Mouse (Mus musculus) kidney, adult 8-10 months (tissue): ENCODE measurements around the gene Dnajc4.
A peak's percentile ranks its signal among the peaks of the same experiment; 100 is the strongest.

Source experiments
- DNase-seq, 2 experiments: peaks; one replicate each; pipeline ENCODE4 v3.0.0; 2022

Dnajc4 gene

DNA sequence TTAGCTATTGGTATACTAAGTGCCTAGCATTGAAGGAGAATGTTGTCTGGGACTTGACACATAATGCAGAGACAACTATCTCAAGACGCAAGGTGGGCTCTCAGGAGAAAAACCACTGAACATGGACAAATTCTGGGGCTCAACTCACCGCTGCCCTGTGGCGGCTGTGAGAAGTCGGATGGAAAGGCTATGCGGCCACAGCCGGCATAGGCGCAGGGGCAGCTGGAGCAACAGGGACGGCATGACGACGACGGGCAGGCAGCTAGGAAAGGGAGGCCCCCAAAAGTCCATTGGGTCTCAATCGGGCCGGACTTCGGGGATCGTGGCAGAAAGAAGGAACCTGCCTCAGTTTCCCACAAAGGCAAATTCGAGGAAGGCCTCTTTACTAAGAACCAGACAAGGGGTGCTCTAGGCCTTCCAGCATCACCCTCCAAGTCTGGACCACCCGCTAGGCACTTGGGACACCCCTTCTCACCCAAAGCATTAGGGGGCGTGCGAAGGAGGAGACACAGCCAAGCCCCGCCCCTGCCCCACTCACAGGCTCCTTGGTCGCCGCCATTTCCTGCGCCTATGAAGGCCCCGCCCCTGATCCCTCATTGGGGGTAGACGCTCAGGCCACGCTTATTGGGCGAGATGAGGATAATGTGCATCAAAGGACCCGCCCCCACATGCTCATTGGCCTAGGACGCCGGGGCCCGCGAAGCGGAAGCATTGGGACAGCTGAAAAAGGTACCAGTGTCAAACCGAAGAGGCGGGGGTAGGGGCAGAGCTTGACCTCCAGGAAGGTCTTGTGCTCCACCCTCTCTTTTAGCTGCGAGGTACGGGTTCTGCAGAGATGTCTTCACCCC is at the start of gene Dnajc4:
TSS of gene Dnajc4 (minus strand) at position 562 of the 848 bp plus-strand sequence.
- peak; percentile 97 to 98 for DNase-seq

DNA sequence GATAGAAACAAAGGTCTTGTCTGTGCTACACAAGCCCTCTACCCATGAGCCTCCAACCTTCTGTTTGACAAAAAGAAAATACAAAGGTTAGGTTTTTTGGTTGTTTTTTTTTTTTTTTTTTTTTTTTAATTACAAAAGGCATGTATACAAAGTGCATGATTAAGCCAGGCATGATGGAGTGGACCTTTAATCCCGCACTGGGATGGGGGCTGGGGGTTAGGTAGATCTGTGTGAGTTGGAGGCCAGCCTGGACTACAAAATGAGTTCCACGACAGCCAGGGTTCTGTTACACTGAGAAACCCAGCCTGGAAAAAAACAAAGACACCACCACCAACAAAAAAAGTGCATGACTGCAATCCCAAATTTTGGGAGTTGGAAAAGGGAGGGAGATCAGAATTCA is 48.8 kb upstream of the Dnajc4 start:
- DNase-seq = no peak

DNA sequence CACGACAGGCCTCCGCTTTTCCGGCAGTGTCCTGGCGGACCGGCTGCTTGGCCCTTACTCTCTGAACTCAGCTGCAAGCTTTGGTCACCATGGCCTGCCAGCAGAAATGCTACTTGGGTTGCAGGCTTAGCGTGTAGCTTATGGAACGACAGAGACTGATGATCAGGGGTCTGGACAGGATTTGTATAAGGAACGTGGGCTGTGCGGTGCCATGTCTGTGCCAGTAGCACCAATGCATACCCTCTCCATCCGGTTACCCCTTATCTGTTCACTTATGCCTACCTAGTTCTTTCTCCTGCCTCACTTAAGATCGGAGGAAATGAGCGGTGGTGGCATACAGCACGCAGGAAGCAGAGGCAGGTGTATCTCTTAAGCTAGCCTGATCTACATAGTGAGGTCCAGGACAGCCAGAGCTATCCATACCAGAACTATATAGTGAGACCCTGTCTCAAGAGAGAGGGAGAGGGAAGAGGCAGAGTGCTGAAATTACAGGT is 48.3 kb upstream of the Dnajc4 start:
- no peak for DNase-seq

DNA sequence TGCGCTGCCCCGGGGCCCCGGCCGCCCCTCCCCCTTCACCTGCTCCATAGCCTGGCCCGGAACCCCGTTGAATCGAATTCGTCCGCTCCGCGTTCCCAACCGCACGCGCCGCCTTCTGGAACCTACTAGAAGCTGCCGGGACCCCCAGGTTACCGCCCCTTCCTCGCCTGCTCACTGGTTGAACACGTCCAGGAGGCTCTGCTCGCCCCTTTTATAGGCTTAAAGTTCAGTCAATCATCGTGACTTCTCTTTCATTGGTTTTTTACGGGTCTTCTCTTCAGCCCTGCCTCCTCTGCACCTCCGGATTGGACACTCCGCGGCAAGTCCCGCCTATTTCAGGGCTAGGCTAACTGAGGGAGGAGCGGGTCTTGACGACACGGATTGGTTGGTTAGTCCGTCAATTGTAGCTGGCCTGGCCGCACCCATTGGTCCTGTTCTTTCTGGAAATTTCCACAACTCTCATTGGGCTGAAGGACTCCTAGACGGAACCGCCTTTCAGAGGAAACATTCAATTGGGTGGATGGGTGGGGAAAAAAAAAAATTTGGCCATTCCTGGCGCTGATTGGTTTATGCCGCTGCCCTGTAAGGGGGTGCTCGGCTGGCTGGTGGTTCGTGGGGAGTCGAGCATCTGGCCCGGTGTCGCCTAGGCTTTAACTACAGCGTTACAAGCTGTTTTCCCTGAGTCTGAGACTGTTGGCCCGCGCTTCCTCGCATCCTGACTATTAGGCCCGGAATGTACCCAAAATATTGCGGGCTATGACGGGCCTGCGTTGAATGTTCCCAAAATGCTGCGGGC is 47.7 kb upstream of the Dnajc4 start, which contains the start of gene Stip1:
TSS of gene Stip1 (minus strand) at position 127 of the 796 bp plus-strand sequence.
- peak; percentile 99 to 100 for DNase-seq

DNA sequence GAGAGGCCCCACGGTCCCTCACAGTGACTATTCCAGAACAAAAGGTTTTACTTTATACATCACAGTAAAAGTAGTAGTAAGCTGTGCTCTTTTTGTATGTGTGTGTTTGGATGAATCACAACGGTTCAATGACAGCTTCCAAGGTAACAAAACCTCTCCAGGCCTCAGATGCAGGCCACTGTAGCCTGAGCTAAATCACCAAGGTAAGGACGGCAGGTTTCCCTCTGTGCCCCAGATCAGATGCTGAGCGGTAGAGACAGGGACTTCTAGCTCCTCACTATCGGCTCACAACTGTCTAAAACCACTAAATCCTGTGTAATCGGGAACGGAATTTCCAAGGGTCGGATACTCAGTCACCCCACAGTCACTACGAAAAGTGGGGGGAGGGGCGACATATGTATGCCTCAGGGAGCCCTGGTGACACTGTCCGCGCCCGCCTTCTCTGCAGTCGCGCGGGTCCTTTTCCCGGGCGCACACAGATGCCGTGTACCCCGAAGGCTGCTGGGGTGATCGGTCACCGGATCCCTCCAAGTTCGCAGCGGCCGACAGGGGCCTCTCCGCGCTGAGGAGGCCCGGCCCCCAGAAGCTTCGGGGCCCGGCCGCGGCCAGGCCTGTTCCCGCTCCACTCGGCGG is 46.8 kb upstream of the Dnajc4 start:
- peak; percentile 43 to 49 for DNase-seq

DNA sequence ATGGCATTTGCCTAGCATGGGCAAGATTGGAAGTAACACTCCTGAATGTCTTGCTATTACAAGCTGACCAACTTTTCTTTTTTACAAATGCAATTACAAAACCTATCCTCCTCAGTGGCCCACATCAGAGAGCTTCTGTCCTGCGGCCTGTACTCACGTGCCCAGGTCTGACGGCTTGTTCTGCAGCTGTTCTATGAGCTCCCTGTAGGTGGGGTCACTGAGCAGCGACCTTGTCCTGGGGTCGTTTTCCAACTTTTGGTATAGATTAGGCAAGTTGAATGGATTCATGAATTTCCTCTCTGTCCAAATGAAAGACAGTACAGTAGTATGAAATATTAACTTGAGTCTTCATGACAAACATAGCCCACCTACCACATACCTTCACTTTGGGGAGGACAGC is 41.6 kb upstream of the Dnajc4 start:
- DNase-seq = no peak

DNA sequence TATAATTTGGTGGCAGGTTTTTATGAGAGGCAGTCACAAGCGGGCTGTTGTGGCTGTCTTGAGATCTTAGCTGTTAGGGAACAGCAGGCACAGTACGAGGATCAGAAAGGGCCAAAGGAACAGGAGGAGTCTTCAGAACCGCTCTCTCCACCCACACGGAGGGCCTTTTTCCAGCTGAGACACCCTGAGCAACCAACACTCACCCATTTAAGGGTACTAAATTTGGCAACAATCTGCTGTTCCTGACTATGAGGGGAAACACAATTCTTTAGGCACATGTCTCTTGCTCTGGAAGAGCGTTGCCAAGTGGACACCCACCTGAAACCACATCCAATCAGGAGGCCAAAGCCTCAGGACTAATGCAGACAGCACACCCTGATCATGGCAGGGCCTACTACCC is 37.2 kb upstream of the Dnajc4 start:
- no peak for DNase-seq

DNA sequence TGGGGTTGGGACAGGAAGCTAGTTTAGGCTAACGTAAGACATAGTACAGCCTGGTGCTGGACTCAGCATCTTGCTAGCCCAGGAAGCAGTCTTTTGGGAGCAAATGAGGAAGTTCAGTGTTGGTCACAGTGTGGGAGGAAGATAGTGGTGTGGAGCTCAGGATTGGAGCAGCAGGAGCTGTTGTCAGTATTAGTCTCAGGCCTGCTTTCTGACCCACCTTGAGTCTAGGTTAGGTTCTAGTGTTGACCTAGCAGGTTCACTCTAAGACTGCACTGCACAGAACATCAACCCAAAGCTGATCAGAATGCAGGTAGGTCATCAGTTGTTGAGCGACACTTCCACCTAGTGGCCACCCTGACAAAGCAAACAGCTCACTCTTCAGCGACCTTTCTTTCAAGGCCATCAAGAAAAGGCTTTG is 27.9 kb upstream of the Dnajc4 start:
- DNase-seq = peak; percentile 56 to 68

DNA sequence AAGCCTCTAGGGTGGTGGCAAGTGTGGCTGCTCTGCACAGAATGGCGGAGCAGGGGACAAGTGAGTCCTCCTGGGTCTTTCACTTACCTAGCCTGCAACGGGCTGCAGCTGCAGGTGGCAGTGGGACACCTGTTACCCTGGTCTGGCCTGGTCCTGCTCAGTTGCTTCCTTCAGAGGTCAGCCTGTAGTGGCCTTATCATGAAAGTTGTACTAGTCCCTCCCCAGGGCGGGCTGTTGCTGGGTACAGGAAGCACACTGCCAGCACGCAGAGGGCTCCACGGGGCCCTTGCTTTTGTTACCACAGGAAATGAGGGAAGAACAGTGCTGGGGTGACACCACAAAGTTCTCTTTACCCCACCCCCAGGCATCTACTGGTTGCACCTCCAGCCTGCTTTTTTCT is 26.8 kb upstream of the Dnajc4 start, which contains the start of gene Fermt3:
TSS of gene Fermt3 (minus strand) at position 279 of the 400 bp plus-strand sequence.
- DNase-seq = no peak

DNA sequence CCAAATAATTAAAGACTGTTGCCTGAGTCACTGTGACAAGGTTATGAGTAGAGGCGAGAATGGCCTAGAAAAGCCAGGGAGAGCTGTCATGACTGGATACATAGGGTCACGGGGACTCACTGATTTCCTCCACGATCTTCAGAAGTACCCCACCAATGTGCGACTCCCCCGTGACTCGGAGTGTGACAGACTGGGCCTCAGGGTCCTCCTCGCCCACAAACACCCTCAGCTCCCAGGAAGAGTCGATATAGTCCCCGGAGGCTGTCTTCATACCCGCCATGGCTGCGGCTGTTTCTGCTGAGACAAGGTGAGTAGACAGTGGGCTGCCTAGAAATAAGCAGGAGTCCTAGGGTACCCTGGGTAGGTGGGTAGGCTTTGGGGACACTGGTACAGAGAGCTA is 26.2 kb upstream of the Dnajc4 start:
- DNase-seq = no peak

DNA sequence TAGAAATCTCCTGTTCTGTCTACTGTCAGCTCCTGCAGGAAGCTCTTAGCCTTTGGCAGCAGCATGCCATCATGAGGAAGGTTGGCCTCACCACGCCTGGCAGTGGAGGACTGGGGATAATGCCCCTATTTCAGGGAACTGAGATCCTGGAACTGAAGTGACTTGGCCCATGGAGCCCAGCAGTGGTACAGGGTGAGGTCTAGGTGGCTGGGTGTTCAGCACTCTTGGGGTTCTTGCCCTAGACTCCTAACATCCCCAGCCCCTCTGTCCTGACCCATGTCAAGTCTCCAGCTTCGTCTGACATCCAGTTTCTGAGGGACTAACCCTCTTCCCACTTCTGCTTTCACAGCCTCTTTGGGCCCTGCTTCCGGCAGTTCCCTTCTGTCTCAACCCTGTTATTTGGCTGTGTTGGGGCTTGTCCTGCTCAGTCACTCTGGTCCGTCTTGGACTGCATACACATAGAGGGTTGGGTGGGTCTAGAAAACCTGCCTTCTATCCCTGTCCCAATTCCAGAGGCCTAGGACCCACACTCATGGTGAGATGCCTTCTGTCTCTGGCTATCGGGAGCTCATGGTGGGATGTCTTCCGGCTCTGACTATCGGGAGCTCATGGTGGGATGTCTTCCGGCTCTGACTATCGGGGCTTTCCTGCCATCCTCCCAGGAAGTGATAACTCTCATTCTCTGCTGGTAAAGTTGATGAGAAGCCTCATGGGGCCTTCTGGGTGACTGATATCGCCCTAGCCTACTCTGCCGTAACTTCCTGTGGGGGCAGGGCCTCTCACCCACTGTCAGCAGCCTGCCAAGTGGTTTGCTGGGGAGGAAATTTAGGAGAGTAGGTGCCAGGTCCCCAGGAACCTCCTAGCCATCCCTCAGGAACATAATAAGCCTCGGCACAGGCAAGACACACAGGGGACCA is 25.4 kb upstream of the Dnajc4 start:
- DNase-seq = no peak

DNA sequence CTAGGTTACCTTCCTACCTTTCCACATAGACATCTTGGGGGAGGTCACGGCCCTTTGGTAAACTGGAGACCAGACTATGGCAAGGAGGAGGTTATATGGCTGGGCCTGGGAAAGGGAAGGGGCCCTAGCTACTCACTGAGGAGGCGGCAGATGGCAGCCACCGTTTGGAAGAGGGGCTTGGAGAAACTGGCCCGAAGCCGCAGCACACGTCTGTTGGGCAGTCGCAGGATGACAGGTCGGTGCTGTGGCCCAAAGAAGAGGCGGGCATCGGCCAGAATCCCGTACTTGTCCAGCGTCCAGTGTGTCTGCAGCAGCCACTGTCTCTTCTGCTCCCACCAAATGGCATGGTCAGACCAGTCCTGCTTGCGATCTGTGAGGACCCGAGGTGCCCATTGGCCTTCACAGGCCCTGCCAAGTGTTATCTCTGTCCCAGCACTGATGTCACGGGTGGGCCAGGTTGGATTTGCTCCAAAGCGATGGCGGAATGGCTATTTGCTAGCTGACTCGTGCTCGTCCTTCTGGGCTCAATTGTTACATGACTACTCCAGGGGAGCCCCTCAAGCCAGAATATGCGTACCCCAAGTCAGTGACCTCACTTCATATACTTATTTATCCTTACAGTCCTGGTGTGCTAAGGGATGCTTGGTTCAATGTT is 22.2 kb upstream of the Dnajc4 start:
- DNase-seq = no peak

DNA sequence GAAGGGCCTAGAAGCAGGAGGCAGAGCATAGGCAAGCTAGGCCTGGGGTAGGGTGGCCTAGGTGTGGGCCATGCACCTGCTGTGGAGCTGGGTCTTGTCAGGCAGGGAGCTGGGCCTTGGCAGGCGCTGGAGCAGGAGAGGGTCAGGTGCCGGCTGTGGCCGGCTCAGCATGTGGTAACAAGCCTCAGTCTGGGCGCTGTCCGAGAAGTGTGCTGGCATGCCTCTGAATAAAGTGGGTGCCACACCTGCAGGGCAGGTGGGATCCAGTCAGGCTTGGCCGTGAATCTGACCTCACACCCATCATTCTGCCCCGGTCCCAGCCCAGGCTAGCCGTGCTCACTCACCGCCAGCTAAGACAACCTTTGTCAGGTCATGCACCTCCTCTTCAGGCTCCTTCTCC is 21.6 kb upstream of the Dnajc4 start:
- DNase-seq = no peak

DNA sequence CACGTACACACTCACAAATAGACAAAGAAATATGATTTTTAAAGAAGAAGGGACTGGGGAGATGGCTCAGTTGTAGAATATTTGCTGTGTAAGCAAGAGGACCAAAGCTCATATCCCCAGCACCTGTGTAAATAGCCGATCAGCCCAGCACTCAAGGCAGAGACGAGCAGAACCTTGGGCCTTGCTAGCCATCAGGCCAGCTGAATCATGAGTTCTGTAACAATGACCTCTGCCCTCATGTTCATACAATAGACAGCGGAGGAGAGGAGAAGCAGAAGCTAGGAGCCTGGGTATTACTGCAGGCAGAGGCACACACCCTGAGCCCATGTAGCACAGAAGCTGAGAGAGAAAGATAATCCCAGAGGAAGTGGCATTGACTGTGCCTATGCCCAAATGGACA is 20.1 kb upstream of the Dnajc4 start:
- DNase-seq = no peak

DNA sequence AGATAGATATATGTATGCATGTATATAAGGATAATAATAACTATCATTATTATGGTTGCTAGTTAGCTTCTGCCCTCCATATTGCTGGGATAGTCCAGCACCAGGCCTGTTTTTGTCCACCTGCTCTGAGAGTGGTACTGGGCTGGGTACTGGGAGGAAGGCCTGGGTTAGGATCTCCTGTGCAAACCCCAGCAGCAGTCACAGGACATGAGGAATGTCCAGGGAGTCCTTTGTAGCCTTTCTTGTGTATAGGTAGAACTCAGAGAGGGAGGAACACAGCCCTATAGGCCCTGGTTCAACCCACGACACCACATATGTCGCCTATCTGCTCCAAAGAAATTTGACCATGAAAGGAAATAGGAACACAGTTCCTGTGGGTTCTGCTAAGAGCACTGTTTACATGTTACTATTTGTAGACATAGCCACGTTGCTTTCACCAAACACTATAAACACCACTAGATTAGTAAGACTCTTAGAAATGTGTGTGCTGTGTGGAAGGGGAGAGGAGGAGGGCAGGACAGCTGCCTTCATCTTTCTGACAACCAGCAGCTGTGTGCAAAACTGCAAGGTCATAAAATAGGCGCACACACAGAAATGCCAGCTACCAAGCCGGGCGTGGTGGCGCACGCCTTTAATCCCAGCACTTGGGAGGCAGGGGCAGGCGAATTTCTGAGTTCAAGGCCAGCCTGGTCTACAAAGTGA is 14.7 kb upstream of the Dnajc4 start:
- DNase-seq = no peak

DNA sequence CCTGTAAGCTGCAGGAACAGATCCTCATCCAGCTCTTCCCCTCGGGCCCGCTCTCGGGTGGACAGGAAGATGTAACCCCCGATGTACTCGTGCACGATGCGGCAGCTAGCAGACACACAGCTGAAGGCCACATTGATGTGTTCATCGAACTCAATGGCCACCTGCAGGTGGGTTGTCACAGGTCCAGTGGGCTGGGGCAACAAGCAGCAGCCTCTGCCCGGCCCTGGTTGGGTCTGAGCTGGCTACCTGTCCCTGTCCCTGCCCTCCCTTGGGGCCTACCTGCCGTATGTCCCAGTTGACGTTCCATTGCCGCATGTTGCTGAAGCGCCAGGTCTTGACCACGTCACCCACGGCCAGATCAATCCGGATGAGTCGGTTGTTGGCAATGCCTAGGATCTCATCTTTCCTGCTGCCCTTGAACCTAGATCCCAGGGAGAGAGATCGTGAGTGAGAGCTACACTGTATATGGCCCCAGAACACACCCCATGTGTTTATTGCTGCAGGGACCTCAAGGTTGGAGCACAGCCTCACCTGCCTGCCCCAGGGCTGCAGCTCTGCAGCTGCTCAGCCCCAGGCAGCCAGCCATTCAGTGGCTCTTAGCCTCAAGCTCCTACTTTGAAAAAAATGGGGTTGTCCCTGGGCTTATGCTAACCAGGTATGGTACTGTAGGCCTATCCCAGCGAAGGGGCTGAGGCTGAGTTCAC is 7.1 kb upstream of the Dnajc4 start:
- DNase-seq = no peak

DNA sequence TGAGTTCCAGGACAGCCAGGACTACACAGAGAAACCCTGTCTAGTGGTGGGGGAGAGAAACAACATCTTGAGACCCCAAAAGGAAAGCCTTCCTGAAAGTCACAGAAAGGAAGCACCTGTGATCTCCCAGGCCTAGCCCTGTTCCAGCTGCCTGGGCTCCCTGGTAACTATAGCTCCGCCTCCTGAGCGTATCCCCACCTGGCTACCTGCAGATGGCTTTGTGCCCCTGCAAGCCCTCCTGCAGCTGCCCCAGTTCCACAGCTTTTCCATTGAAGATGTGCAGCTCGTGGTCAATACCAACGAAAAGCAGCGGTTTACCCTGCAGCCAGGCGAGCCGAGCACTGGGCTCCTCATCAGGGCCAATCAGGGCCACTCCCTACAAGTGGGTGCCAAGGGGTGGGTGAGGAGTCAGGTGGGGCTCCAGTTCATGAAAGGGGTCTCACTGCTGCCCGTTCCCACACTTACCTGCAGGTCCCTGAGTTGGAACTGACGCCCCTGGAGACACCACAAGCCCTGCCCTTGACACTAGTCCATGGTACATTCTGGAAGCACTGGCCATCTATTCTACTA is 5.4 kb upstream of the Dnajc4 start:
- no peak for DNase-seq

DNA sequence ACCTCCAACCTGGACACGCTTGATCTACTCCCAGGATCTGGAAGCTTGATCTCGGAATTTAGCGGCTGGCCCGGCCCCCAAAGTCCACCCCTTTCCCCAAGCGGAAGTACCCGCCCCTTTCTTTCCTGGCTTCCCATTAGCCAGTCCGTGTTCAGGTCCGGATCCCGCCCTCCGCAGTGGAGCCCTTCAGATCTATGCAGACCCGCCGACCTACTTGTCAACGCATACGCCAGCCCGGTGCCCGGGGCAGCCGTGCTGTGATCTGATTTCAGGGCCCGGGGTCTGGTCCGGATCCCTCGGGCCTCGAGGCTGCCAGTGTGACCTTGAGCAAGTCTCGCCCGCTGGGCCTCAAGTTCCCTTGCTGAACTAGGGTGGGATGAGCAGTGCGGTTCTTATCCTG is 3.6 kb upstream of the Dnajc4 start, which contains the start of the genes Nudt22 and Trpt1:
TSS of gene Nudt22 (minus strand) at position 112 of the 400 bp plus-strand sequence.
TSS of gene Trpt1 (plus strand) at position 126 of the 400 bp plus-strand sequence.
- peak; percentile 95 for DNase-seq

DNA sequence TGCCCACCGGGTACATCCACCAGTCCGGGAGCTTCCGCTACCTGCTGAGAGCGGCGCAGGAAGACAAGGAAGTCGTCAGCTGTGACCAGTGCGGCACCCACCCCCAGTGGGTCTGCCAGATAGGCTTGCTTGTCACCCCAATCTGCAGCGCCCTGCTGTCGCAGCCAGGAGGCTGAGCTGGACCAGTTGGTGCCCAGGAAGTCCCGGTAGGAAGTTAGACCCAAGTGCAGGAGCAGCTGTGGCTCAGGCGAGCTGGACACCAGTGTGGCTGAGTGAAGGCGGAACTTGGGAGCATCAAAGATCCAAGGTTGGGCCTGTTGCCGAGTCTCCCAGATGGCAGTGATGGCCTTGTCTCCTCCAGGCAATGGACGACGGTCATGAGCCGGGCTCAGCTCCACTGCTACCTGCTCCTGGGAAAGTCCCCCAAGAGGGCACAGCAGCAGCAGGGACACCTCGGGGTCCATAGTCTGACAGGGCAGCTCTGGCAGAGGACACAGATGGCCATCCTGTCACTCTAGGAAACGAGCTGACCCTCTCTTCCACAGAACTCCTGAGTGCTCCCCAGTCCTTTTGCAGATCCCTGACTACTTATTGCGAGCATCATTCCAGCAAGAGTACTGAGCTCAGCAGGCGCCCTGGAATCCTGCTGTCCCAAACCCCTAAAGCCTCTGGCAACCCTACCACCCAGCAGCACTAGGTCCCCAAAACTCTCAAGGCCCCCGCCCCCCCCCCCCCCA is 3.1 kb upstream of the Dnajc4 start:
- DNase-seq = no peak
